Mouse (Mus musculus) midbrain, embryonic 10.5 days (tissue): ENCODE data around the gene Chrna1. TPM values are rescaled to one million over a fixed set of nuclear protein-coding genes. Genes with fewer than 3 reads are reported as not detected.

Experiments
- DNase-seq: peaks from one replicate; pipeline ENCODE4 v3.0.0-alpha.2; 2017; ENCODE audit warnings: low spot score
- H3K27ac ChIP-seq: fragments of 300-500 bp; sonication (generic); replicated peaks from 2 replicates; pipeline ENCODE4 v1.5.1; 2016; ENCODE audit warnings: mild to moderate bottlenecking
- H3K27me3 ChIP-seq: fragments of 300-500 bp; sonication (generic); 2 replicates; pipeline ENCODE4 v1.6.1; 2016; ENCODE audit warnings: low read depth, mild to moderate bottlenecking; ENCODE audit not compliant: poor library complexity, severe bottlenecking
- H3K36me3 ChIP-seq: fragments of 300-500 bp; sonication (generic); 2 replicates; pipeline ENCODE4 v1.6.1; 2016; ENCODE audit warnings: mild to moderate bottlenecking, moderate library complexity
- H3K4me1 ChIP-seq: fragments of 300-500 bp; sonication (generic); 2 replicates; pipeline ENCODE4 v1.6.1; 2016
- H3K4me3 ChIP-seq: fragments of 300-500 bp; sonication (generic); 2 replicates; pipeline ENCODE4 v1.5.1; 2016; ENCODE audit warnings: mild to moderate bottlenecking, moderate library complexity
- H3K9me3 ChIP-seq: fragments of 300-500 bp; sonication (generic); replicated peaks from 2 replicates; pipeline ENCODE4 v1.6.1; 2016; ENCODE audit warnings: mild to moderate bottlenecking
- WGBS: fragments of 180-500 bp; shearing (Covaris S2); methylation state at CpG from one replicate; pipeline ENCODE4 v1.1.7; 2016; 5-methylcytosine and 5-hydroxymethylcytosine counted together
- polyA plus RNA-seq: library from polyadenylated mRNA; unstranded; fragments of >200 nt; fragmentation: Nextera tagmentation; extraction: Ambion mirVana; gene quantifications from 2 replicates; pipeline ENCODE4 v1.2.1, GENCODE M21; 2016

The Chrna1 gene
- polyA plus RNA-seq = 0.40 and 0.84 TPM in 2 replicates

GRCm38 (mm10) chr2:73580166-73580565 lies at the start of gene Chrna1:
Gene Chrna1 (minus strand): TSS chr2:73580338.
- H3K4me1 ChIP-seq = peaks cover 9% of the 10 kb centered on the region
- no peaks in the 10 kb centered on the region for H3K36me3 ChIP-seq
- WGBS = 93% methylated on average over 9 of the region's 9 CpGs
- H3K27ac ChIP-seq = no peak within 1 kb of the TSS
- H3K9me3 ChIP-seq = no peaks in the 10 kb centered on the region
- no peaks in the 10 kb centered on the region for H3K27me3 ChIP-seq
- DNase-seq = no peak
- H3K4me3 ChIP-seq = no peak within 1 kb of the TSS

GRCm38 (mm10) chr2:73618486-73619052 lies 38.4 kb upstream of the Chrna1 start:
- no peak for DNase-seq
- Histone ChIP-seq H3K27me3 (no peaks in the 10 kb centered on the region), H3K36me3 (peaks cover 61% of the 10 kb centered on the region), H3K27ac (no peak overlapping the region), H3K9me3 (no peaks in the 10 kb centered on the region), H3K4me3 (no peak overlapping the region), H3K4me1 (no peaks in the 10 kb centered on the region)
- WGBS = 90% methylated on average over 4 of the region's 4 CpGs

- H3K4me3 ChIP-seq = no peak overlapping the region
- H3K27ac ChIP-seq = no peak overlapping the region
- H3K4me1 ChIP-seq = no peaks in the 10 kb centered on the region
- H3K9me3 ChIP-seq = no peaks in the 10 kb centered on the region
- H3K36me3 ChIP-seq = peaks cover 58% of the 10 kb centered on the region
- H3K27me3 ChIP-seq = no peaks in the 10 kb centered on the region
- DNase-seq = no peak
- 90% methylated on average over 17 of the region's 17 CpGs for WGBS
These were observed 36.4 kb upstream of the Chrna1 start for GRCm38 (mm10) chr2:73616434-73617057.

- WGBS = 93% methylated on average over 5 of the region's 5 CpGs
- no peak overlapping the region for H3K27ac ChIP-seq
- no peak for DNase-seq
- H3K9me3 ChIP-seq = no peaks in the 10 kb centered on the region
- H3K4me3 ChIP-seq = no peak overlapping the region
- no peaks in the 10 kb centered on the region for H3K27me3 ChIP-seq
- no peaks in the 10 kb centered on the region for H3K4me1 ChIP-seq
- peaks cover 64% of the 10 kb centered on the region for H3K36me3 ChIP-seq
These were observed 35.3 kb upstream of the Chrna1 start for GRCm38 (mm10) chr2:73615456-73615855.

GRCm38 (mm10) chr2:73614303-73614702 lies 34.2 kb upstream of the Chrna1 start:
- no peaks in the 10 kb centered on the region for H3K27me3 ChIP-seq
- no peak for DNase-seq
- H3K4me3 ChIP-seq = no peak overlapping the region
- WGBS = 95% methylated on average over 8 of the region's 8 CpGs
- H3K36me3 ChIP-seq = peaks cover 73% of the 10 kb centered on the region
- H3K27ac ChIP-seq = no peak overlapping the region
- H3K4me1 ChIP-seq = no peaks in the 10 kb centered on the region
- H3K9me3 ChIP-seq = no peaks in the 10 kb centered on the region

GRCm38 (mm10) chr2:73612941-73613340 lies 32.8 kb upstream of the Chrna1 start:
- Histone ChIP-seq H3K4me1 (no peaks in the 10 kb centered on the region), H3K4me3 (no peak overlapping the region), H3K27ac (no peak overlapping the region), H3K36me3 (peaks cover 73% of the 10 kb centered on the region), H3K9me3 (no peaks in the 10 kb centered on the region), H3K27me3 (no peaks in the 10 kb centered on the region)
- no peak for DNase-seq
- WGBS = 94% methylated on average over 7 of the region's 7 CpGs

- Histone ChIP-seq H3K27me3 (no peaks in the 10 kb centered on the region), H3K4me3 (no peak overlapping the region), H3K27ac (no peak overlapping the region), H3K9me3 (no peaks in the 10 kb centered on the region), H3K4me1 (no peaks in the 10 kb centered on the region; the same call in 1 of the 2 replicates), H3K36me3 (peaks cover 69% of the 10 kb centered on the region)
- 94% methylated on average over 6 of the region's 6 CpGs for WGBS
- no peak for DNase-seq
These were observed 32.3 kb upstream of the Chrna1 start for GRCm38 (mm10) chr2:73612367-73612914.

GRCm38 (mm10) chr2:73611798-73612197 lies 31.7 kb upstream of the Chrna1 start:
- no peak overlapping the region for H3K4me3 ChIP-seq
- H3K27me3 ChIP-seq = no peaks in the 10 kb centered on the region
- H3K36me3 ChIP-seq = peaks cover 65% of the 10 kb centered on the region
- no peak for DNase-seq
- WGBS = 89% methylated on average over 6 of the region's 6 CpGs
- H3K4me1 ChIP-seq = no peaks in the 10 kb centered on the region; the same call in 1 of the 2 replicates
- H3K9me3 ChIP-seq = no peaks in the 10 kb centered on the region
- no peak overlapping the region for H3K27ac ChIP-seq

- Histone ChIP-seq H3K9me3 (no peaks in the 10 kb centered on the region), H3K4me1 (peaks cover 9% of the 10 kb centered on the region), H3K36me3 (peaks cover 48% of the 10 kb centered on the region), H3K27me3 (no peaks in the 10 kb centered on the region), H3K4me3 (no peak overlapping the region), H3K27ac (no peak overlapping the region)
- DNase-seq = no peak
- 90% methylated on average over 3 of the region's 3 CpGs for WGBS
These were observed 29.6 kb upstream of the Chrna1 start for GRCm38 (mm10) chr2:73609724-73610210.

GRCm38 (mm10) chr2:73609067-73609723 lies 29.1 kb upstream of the Chrna1 start:
- H3K27ac ChIP-seq = no peak overlapping the region
- peaks cover 11% of the 10 kb centered on the region for H3K4me1 ChIP-seq
- DNase-seq = no peak
- H3K36me3 ChIP-seq = peaks cover 42% of the 10 kb centered on the region
- H3K27me3 ChIP-seq = no peaks in the 10 kb centered on the region
- H3K4me3 ChIP-seq = no peak overlapping the region
- WGBS = 89% methylated on average over 5 of the region's 5 CpGs
- no peaks in the 10 kb centered on the region for H3K9me3 ChIP-seq

- WGBS = 88% methylated on average over 6 of the region's 6 CpGs
These were observed 28.3 kb upstream of the Chrna1 start for GRCm38 (mm10) chr2:73608391-73608790.

GRCm38 (mm10) chr2:73607609-73608008 lies 27.5 kb upstream of the Chrna1 start:
- 78% methylated on average over 4 of the region's 4 CpGs for WGBS
- H3K4me1 ChIP-seq = peaks cover 11% of the 10 kb centered on the region

More at GRCm38 (mm10) chr2:73608391-73608790, 28.3 kb upstream of the Chrna1 start:
- H3K36me3 ChIP-seq = peaks cover 36% of the 10 kb centered on the region
- H3K4me1 ChIP-seq = peaks cover 11% of the 10 kb centered on the region
- no peak overlapping the region for H3K4me3 ChIP-seq
- no peaks in the 10 kb centered on the region for H3K9me3 ChIP-seq
- H3K27me3 ChIP-seq = no peaks in the 10 kb centered on the region
- no peak overlapping the region for H3K27ac ChIP-seq
- no peak for DNase-seq

GRCm38 (mm10) chr2:73607146-73607545 lies 27.0 kb upstream of the Chrna1 start:
- no peak for DNase-seq
- Histone ChIP-seq H3K9me3 (no peaks in the 10 kb centered on the region), H3K27ac (no peak overlapping the region), H3K4me1 (peaks cover 11% of the 10 kb centered on the region), H3K36me3 (peaks cover 25% of the 10 kb centered on the region), H3K27me3 (no peaks in the 10 kb centered on the region), H3K4me3 (no peak overlapping the region)
- 74% methylated on average over 2 of the region's 2 CpGs for WGBS

More at GRCm38 (mm10) chr2:73607609-73608008, 27.5 kb upstream of the Chrna1 start:
- Histone ChIP-seq H3K4me3 (no peak overlapping the region), H3K36me3 (peaks cover 28% of the 10 kb centered on the region), H3K9me3 (no peaks in the 10 kb centered on the region), H3K27me3 (no peaks in the 10 kb centered on the region), H3K27ac (no peak overlapping the region)
- DNase-seq = no peak
